Mouse (Mus musculus) brown adipose tissue, adult 24 weeks (tissue): ENCODE results near the gene Rbm8a. TPM values are rescaled to one million over a fixed set of nuclear protein-coding genes. Genes with fewer than 3 reads are reported as not detected.

ENCODE experiments used
- H3K27ac ChIP-seq: fragments of 200-500 bp; replicated peaks from 2 replicates; pipeline ENCODE4 v1.5.1; 2012; ENCODE audit warnings: low read depth, mild to moderate bottlenecking, low read length
- H3K4me1 ChIP-seq: fragments of 200-500 bp; 2 replicates; pipeline ENCODE4 v1.6.1; 2012; ENCODE audit warnings: low read length, mixed read lengths; ENCODE audit not compliant: control insufficient read depth, insufficient read depth, insufficient read length
- H3K4me3 ChIP-seq: fragments of 200-500 bp; 2 replicates; pipeline ENCODE4 v1.5.1; 2012; ENCODE audit warnings: low read depth, mild to moderate bottlenecking, low read length, moderate library complexity; ENCODE audit not compliant: insufficient read depth
- polyA plus RNA-seq: library from polyadenylated mRNA; stranded (reverse); fragments of >200 nt; gene quantifications from 2 replicates; pipeline ENCODE4 v1.2.4, GENCODE M21; 2012; ENCODE audit not compliant: missing spikeins, insufficient read depth, insufficient read length

The Rbm8a gene
- 78.8 and 110 TPM in 2 replicates for polyA plus RNA-seq

DNA sequence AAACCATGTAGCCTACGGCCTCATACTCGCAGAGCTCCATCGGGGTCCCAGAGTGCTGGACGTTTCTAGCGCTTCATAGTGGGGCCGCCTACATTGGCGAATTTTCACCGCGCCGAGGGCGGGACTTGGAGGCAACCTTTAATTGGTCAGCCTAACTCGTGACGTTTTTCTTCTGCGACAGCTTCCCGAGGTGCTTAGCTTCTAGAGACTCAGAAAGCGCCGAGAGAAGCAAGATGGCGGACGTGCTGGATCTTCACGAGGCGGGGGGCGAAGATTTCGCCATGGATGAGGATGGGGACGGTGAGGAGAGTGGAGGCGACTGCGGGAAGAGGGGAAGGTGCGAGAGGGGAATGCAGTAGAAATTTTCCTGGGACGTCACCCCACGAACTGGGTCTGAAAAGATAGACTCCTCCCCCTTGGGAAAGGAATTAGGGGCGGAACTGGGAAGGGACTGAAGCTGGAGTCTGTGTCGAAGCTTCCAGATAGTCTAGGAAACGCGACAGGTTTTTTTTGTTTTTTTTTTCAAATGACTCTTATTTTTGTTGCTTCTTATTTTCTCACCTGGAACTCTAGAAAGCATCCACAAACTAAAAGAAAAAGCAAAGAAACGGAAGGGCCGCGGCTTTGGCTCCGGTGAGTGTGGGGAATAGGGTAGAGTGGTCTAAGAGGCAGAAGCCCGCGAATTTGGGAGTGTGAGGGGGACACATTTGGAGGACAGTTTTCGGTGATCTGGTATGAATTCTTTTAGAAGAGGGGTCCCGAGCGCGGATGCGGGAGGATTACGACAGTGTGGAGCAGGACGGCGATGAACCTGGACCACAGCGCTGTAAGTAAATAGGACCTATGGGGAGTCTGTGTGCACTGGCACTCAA lies at the start of gene Rbm8a:
Gene Rbm8a, plus strand, starts transcription at position 205 of the 872 bp plus-strand sequence.
- Histone ChIP-seq H3K4me1 (0 out of 2 replicates have a peak, but pooled peaks cover 2% of the 10 kb centered on the region), H3K27ac (peak within 1 kb of the TSS; percentile 98), H3K4me3 (peak within 1 kb of the TSS; percentile 90)

DNA sequence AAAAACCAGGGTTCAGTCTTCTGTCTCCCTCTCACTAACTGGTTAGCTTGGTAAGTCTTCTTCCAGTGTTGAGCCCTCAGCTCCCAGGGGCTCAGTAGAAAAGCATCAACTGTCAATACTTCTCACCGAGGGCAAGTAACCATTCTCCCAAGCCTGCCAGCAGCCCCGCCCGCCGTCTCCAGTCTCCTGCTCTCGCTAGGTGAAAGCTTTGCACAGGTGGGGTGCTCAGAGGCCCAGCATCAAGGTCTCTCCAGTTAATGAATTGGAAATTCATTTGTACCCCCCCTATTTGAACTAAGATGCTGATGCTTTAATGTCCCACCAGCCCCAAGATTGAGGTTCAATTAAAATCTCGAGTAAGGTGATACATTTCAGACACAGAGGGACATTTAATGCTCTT lies 48.6 kb upstream of the Rbm8a start:
- Histone ChIP-seq H3K4me3 (no peak overlapping the region), H3K27ac (no peak overlapping the region), H3K4me1 (peaks cover 21% of the 10 kb centered on the region)

GRCm38 (mm10) chr3:96581771-96582515 lies 47.8 kb upstream of the Rbm8a start:
- no peak overlapping the region for H3K4me3 ChIP-seq
- H3K4me1 ChIP-seq, result peaks cover 18% of the 10 kb centered on the region
- no peak overlapping the region for H3K27ac ChIP-seq

- Histone ChIP-seq H3K4me1 (peaks cover 9% of the 10 kb centered on the region), H3K4me3 (no peak overlapping the region)
These were observed 46.3 kb upstream of the Rbm8a start for GRCm38 (mm10) chr3:96583386-96583785.

DNA sequence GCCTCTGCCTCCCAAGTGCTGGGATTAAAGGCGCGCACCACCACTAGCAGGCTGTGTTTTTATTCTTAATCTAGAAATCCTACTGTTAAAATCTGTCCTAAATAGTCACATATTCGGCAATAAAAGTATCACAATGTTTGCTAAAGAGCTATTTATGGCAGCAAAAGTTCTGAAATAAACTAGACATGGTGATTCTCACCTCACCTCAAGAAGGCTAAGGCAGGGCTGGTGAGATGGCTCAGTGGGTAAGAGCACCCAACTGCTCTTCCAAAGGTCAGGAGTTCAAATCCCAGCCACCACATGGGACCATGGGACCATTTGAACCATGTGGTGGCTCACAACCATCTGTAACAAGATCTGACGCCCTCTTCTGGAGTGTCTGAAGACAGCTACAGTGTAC lies 39.1 kb upstream of the Rbm8a start:
- Histone ChIP-seq H3K27ac (no peak overlapping the region), H3K4me3 (no peak overlapping the region), H3K4me1 (peaks cover 6% of the 10 kb centered on the region; the same call in 1 of the 2 replicates)

More at GRCm38 (mm10) chr3:96583386-96583785, 46.3 kb upstream of the Rbm8a start:
- H3K27ac ChIP-seq, result no peak overlapping the region

GRCm38 (mm10) chr3:96593374-96593773 lies 36.4 kb upstream of the Rbm8a start:
- Histone ChIP-seq H3K4me3 (peak overlapping the region; percentile 88), H3K4me1 (peaks cover 6% of the 10 kb centered on the region), H3K27ac (peak overlapping the region; percentile 97)

- peak within 1 kb of the TSS; percentile 88 for H3K4me3 ChIP-seq
- peaks cover 6% of the 10 kb centered on the region for H3K4me1 ChIP-seq
- H3K27ac ChIP-seq, result peak within 1 kb of the TSS; percentile 97
These were observed 35.8 kb upstream of the Rbm8a start, which contains the start of gene Polr3gl for GRCm38 (mm10) chr3:96593790-96594560. Gene Polr3gl, minus strand, starts transcription at chr3:96594181.

GRCm38 (mm10) chr3:96594851-96595250 lies 34.9 kb upstream of the Rbm8a start:
- peaks cover 6% of the 10 kb centered on the region for H3K4me1 ChIP-seq
- no peak overlapping the region for H3K4me3 ChIP-seq
- no peak overlapping the region for H3K27ac ChIP-seq

GRCm38 (mm10) chr3:96595661-96596060 lies 34.1 kb upstream of the Rbm8a start:
- no peak overlapping the region for H3K27ac ChIP-seq
- no peak overlapping the region for H3K4me3 ChIP-seq
- peaks cover 6% of the 10 kb centered on the region for H3K4me1 ChIP-seq

GRCm38 (mm10) chr3:96596228-96596707 lies 33.5 kb upstream of the Rbm8a start, which contains the start of gene Ankrd34a:
Gene Ankrd34a, plus strand, starts transcription at chr3:96596636.
- peak within 1 kb of the TSS; percentile 56 for H3K4me3 ChIP-seq
- no peak within 1 kb of the TSS for H3K27ac ChIP-seq
- peaks cover 6% of the 10 kb centered on the region for H3K4me1 ChIP-seq

- Histone ChIP-seq H3K27ac (no peak overlapping the region), H3K4me1 (peaks cover 6% of the 10 kb centered on the region), H3K4me3 (peak overlapping the region; percentile 56)
These were observed 32.9 kb upstream of the Rbm8a start for GRCm38 (mm10) chr3:96596855-96597254.

DNA sequence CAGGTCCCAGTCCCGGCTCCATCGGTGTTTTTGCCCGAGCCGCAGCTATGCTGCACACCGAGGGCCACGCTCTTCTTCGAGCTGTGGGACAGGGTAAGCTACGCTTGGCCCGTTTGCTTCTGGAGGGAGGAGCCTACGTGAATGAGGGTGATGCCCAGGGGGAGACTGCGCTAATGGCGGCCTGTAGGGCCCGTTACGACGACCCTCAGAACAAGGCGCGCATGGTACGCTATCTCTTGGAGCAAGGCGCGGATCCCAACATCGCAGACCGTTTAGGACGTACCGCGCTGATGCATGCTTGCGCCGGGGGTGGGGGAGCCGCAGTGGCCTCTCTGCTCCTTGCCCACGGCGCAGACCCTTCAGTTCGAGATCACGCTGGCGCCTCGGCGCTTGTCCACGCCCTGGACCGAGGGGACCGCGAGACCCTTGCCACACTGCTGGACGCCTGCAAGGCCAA lies 32.3 kb upstream of the Rbm8a start:
- Histone ChIP-seq H3K4me3 (peak overlapping the region; percentile 56), H3K27ac (peak overlapping the region; percentile 25; the same call in 1 of the 2 replicates), H3K4me1 (peaks cover 3% of the 10 kb centered on the region)

GRCm38 (mm10) chr3:96598156-96599068 lies 31.3 kb upstream of the Rbm8a start:
- peak overlapping the region; percentile 35 for H3K27ac ChIP-seq
- peak overlapping the region; percentile 56 for H3K4me3 ChIP-seq
- H3K4me1 ChIP-seq, result peaks cover 3% of the 10 kb centered on the region

DNA sequence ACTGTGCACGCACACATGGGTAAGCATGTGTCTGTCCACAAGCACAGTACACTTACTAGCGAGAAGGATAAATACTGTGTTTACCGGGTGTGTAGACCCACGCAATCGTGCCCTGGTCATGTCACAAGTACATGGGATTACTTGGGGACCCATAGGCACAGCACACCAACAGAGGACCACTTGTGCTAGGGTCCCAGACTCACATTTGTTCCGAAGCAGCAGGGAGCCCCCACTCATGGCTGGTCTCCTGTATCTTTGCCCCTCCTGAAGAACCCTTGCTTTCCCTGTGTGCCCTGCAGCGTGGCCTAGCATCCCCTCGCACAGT lies 30.7 kb upstream of the Rbm8a start:
- H3K4me3 ChIP-seq, result no peak overlapping the region
- H3K4me1 ChIP-seq, result peaks cover 3% of the 10 kb centered on the region
- no peak overlapping the region for H3K27ac ChIP-seq
